Mouse (Mus musculus) stomach, embryonic 14.5 days (tissue): ENCODE measurements around the gene Zfp280d. TPM values are rescaled to one million over a fixed set of nuclear protein-coding genes. Genes with fewer than 3 reads are reported as not detected.

Experiments
- ATAC-seq: fragments of 200-750 bp; cut with Nextera tagmentation; 2 replicates; pipeline ENCODE4 v1.8.0; 2017; ENCODE audit warnings: low read depth, moderate TSS enrichment; ENCODE audit not compliant: insufficient number of reproducible peaks, insufficient read depth, low FRiP score
- H3K27ac ChIP-seq: fragments of 300-500 bp; sonication (generic); 2 replicates; pipeline ENCODE4 v1.5.1; 2014; ENCODE audit warnings: mild to moderate bottlenecking, low read length, moderate library complexity, mixed read lengths
- H3K27me3 ChIP-seq: fragments of 300-500 bp; sonication (generic); 2 replicates; pipeline ENCODE4 v1.6.1; 2014; ENCODE audit warnings: low read length, control low read depth, mixed read lengths; ENCODE audit not compliant: control insufficient read depth, insufficient read depth
- H3K36me3 ChIP-seq: fragments of 300-500 bp; sonication (generic); 2 replicates; pipeline ENCODE4 v1.6.1; 2014; ENCODE audit warnings: mild to moderate bottlenecking, control low read depth, low read length, moderate library complexity, mixed read lengths; ENCODE audit not compliant: control insufficient read depth, insufficient read depth
- H3K4me1 ChIP-seq: fragments of 300-500 bp; sonication (generic); 2 replicates; pipeline ENCODE4 v1.6.1; 2014; ENCODE audit warnings: low read length, control low read depth, mixed read lengths; ENCODE audit not compliant: control insufficient read depth, insufficient read depth
- H3K4me2 ChIP-seq: fragments of 300-500 bp; sonication (generic); replicated peaks from 2 replicates; pipeline ENCODE4 v1.6.1; 2014; ENCODE audit warnings: low read depth, low read length, control low read depth
- H3K4me3 ChIP-seq: fragments of 300-500 bp; sonication (generic); 2 replicates; pipeline ENCODE4 v1.5.1; 2014; ENCODE audit warnings: low read depth, low read length, control low read depth
- H3K9ac ChIP-seq: fragments of 300-500 bp; sonication (generic); replicated peaks from 2 replicates; pipeline ENCODE4 v1.6.1; 2014; ENCODE audit warnings: low read depth, mild to moderate bottlenecking, control low read depth, low read length, moderate library complexity, mixed read lengths
- H3K9me3 ChIP-seq: fragments of 300-500 bp; sonication (generic); 2 replicates; pipeline ENCODE4 v1.6.1; 2016; ENCODE audit warnings: low read depth, low read length, control low read depth; ENCODE audit not compliant: control insufficient read depth
- WGBS: fragments of 180-500 bp; shearing (Covaris S2); extraction: QIAGEN DNeasy Blood & Tissue Kit; methylation state at CpG from one replicate; pipeline ENCODE4 v1.1.7; 2014; 5-methylcytosine and 5-hydroxymethylcytosine counted together
- polyA plus RNA-seq: library from polyadenylated mRNA; unstranded; fragments of >200 nt; fragmentation: Nextera tagmentation; extraction: Ambion mirVana; gene quantifications from 2 replicates; pipeline ENCODE4 v1.2.1, GENCODE M21; 2014

Zfp280d gene
- polyA plus RNA-seq, 1 experiment from 2014 or later: 54.6 TPM

DNA sequence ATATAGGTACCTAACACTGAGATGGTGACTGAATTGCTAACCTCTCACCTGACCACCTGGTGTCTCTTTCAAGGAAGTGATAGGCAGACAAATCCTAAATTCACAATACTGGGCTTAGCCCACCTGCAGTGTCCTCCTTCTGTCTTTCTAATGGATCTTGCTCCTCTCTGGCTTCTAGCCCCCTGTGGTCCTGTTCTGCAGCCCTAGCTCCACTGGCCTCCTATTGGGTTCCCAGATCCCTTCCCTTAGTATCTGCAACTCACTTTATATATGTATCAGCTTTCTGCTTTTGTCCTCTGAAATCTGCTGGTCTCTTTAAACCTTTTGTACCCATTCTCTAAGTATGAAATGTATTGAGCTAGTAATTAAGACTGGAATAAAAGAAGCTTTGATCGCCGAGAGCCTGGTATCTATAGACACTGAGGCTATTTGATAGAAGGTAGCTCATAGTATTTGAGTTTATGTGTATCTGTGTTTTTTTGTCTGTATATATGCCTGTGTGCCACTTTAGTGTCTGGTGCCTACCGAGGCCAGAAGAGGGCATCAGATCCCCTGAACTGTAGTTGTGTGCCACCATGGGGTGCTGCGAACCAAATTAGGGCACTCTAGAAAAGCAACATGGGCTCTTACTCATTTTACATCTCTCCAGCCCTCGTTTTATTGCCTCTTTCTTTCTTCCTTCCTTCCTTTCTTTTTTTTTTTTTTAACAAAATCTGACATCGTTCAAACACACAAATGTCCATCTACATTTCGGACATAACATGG lies 832 bp upstream of the Zfp280d start:
- ATAC-seq: no peak
- H3K27me3 ChIP-seq: no peaks in the 10 kb centered on the region
- no peak overlapping the region for H3K4me2 ChIP-seq
- H3K4me3 ChIP-seq: no peak overlapping the region
- no peak overlapping the region for H3K9ac ChIP-seq
- no peaks in the 10 kb centered on the region for H3K9me3 ChIP-seq
- no peaks in the 10 kb centered on the region for H3K36me3 ChIP-seq
- H3K27ac ChIP-seq: no peak overlapping the region
- 83% methylated on average over 7 of the region's 7 CpGs for WGBS
- 0 out of 2 replicates have a peak, but pooled peaks cover 7% of the 10 kb centered on the region for H3K4me1 ChIP-seq

DNA sequence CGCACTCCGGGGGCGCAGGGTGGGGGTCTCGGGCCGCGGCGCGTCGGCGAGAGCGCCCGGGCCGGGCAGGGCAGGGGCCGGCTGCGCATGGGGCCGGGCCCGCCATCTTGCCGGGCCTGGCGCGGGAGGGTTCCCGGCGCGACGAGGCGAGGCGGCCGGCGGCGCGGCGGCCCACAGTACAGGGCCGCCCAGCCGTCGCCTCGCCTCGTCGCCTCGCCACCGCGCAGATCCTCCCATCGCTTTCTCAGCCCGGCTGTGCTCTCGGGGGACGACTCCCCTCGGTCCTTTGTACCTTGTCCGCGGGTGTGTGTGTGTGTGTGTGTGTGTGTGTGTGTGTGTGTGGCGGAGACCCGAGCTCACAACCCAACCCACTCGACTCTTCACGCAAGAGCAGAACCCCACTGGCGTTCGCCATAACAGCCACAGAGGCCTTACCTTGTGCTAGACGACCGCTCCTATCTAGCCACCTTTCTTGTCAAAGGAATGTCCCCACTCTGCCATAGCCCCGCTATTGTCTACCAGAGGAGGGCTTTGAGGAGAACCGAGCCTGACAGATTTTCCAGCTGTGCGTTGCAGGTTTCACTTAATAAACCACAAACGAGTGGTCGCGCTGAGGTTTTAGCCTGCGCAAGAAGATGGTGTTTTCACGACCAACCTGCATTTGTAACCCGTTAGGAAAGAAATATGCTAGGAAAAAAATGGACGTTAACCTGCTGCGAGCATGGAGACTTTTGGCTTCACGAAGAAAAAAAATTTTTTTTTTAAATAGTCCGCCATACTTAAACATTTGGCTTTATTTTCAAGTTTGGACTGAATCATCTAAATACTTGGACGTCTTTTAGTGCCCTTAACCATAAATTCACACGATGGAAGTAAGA lies 680 bp downstream of the Zfp280d start:
- Histone ChIP-seq H3K9me3 (no peaks in the 10 kb centered on the region), H3K4me3 (peak overlapping the region; percentile 69), H3K9ac (peak overlapping the region; percentile 90), H3K4me1 (0 out of 2 replicates have a peak, but pooled peaks cover 7% of the 10 kb centered on the region), H3K4me2 (peak overlapping the region; percentile 83), H3K27me3 (no peaks in the 10 kb centered on the region), H3K36me3 (no peaks in the 10 kb centered on the region), H3K27ac (peak overlapping the region; percentile 97)
- under 1% methylated on average over 34 of the region's 70 CpGs for WGBS
- ATAC-seq: peak; percentile 87; the same call in 1 of the 2 replicates

GRCm38 (mm10) chr9:72275979-72276500 lies 1.4 kb downstream of the Zfp280d start:
- no peaks in the 10 kb centered on the region for H3K36me3 ChIP-seq
- no peak for ATAC-seq
- 14% methylated on average over 8 of the region's 8 CpGs for WGBS
- peak overlapping the region; percentile 97 for H3K27ac ChIP-seq
- H3K9me3 ChIP-seq: no peaks in the 10 kb centered on the region
- 0 out of 2 replicates have a peak, but pooled peaks cover 7% of the 10 kb centered on the region for H3K4me1 ChIP-seq
- H3K4me2 ChIP-seq: peak overlapping the region; percentile 83
- H3K4me3 ChIP-seq: peak overlapping the region; percentile 69
- H3K27me3 ChIP-seq: no peaks in the 10 kb centered on the region
- peak overlapping the region; percentile 90 for H3K9ac ChIP-seq

DNA sequence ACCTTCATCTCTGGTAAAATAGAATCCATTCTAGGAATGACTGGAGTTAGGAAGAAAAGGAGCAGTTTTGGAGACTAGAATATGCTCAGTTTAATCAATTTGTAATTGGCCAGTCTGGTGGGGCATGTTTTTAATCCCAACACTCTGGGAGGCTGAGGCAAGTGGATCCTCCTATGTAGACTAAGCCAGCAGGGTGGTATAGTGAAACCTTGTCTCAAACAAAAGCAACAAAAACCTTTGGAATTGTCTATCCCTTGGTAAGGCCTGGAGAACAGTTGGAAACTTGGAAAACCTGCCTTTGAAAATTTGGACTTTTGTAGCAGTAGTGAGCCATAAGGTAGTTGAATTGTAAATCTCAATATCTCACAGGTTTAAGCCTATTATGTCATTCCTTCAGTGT lies 2.3 kb downstream of the Zfp280d start:
- no peaks in the 10 kb centered on the region for H3K27me3 ChIP-seq
- no peak overlapping the region for H3K4me3 ChIP-seq
- no peak overlapping the region for H3K4me2 ChIP-seq
- H3K9ac ChIP-seq: no peak overlapping the region
- no peak for ATAC-seq
- no peaks in the 10 kb centered on the region for H3K36me3 ChIP-seq
- 0 out of 2 replicates have a peak, but pooled peaks cover 7% of the 10 kb centered on the region for H3K4me1 ChIP-seq
- no peaks in the 10 kb centered on the region for H3K9me3 ChIP-seq
- H3K27ac ChIP-seq: no peak overlapping the region

DNA sequence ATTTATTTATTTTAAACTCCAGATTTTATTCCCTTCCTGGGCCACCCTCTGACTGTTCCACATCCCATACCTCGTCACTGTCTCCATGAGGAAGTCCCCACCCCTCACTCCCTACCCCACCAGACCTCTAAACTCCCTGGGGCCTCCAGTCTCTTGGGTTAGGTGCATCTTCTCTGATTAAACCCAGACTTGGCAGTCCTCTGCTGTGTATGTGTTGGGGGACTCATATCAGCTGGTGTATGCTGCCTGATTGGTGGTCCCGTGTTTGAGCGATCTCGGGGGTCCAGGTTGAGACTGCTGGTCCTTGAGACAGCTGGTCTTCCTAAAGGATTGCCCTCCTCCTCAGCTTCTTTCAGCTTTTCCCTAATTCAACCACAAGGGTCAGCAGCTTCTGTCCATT lies 5.3 kb downstream of the Zfp280d start:
- 86% methylated on average over 4 of the region's 4 CpGs for WGBS

DNA sequence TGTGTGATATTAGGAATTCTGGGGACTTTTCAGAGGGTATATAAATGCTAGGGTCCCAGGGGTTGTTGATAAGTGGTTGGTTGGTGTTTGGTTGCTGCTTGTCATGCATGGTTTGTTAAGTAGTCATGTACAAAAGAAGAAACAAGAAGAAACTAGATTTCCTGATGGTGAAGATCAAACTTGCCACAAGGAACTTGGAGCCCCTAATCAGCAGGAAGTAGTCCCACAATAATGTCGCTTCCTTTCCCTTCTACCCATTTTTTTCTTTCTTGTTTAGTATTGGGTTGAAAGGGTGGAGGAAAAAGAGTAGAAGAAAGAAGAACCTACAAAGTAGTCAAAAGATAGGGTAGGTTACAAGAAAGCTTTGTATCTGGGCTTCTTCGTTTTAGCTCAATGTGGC lies 13.0 kb downstream of the Zfp280d start:
- ATAC-seq: no peak
- Histone ChIP-seq H3K27me3 (no peaks in the 10 kb centered on the region), H3K4me2 (no peak overlapping the region), H3K4me1 (no peaks in the 10 kb centered on the region), H3K9me3 (no peaks in the 10 kb centered on the region), H3K27ac (no peak overlapping the region), H3K4me3 (no peak overlapping the region), H3K9ac (no peak overlapping the region), H3K36me3 (no peaks in the 10 kb centered on the region)
- 88% methylated on average over 2 of the region's 2 CpGs for WGBS

More for the DNA sequence above, 5.3 kb downstream of the Zfp280d start:
- Histone ChIP-seq H3K36me3 (no peaks in the 10 kb centered on the region), H3K4me1 (0 out of 2 replicates have a peak, but pooled peaks cover 7% of the 10 kb centered on the region), H3K9me3 (no peaks in the 10 kb centered on the region), H3K27ac (no peak overlapping the region), H3K27me3 (no peaks in the 10 kb centered on the region), H3K4me2 (no peak overlapping the region), H3K4me3 (no peak overlapping the region), H3K9ac (no peak overlapping the region)
- ATAC-seq: no peak

- Histone ChIP-seq H3K9me3 (no peaks in the 10 kb centered on the region), H3K4me3 (no peak overlapping the region), H3K4me1 (no peaks in the 10 kb centered on the region), H3K36me3 (no peaks in the 10 kb centered on the region), H3K9ac (no peak overlapping the region), H3K27me3 (no peaks in the 10 kb centered on the region), H3K4me2 (no peak overlapping the region), H3K27ac (no peak overlapping the region)
- ATAC-seq: no peak
- WGBS: 80% methylated on average over 2 of the region's 2 CpGs
Observed at GRCm38 (mm10) chr9:72288210-72288609, 13.6 kb downstream of the Zfp280d start.

- ATAC-seq: no peak
- no peak overlapping the region for H3K27ac ChIP-seq
- WGBS: 100% methylated on average over 1 of the region's 1 CpGs
- no peak overlapping the region for H3K4me3 ChIP-seq
- H3K4me2 ChIP-seq: no peak overlapping the region
- H3K36me3 ChIP-seq: no peaks in the 10 kb centered on the region
- H3K9me3 ChIP-seq: no peaks in the 10 kb centered on the region
- no peaks in the 10 kb centered on the region for H3K4me1 ChIP-seq
- H3K27me3 ChIP-seq: no peaks in the 10 kb centered on the region
- H3K9ac ChIP-seq: no peak overlapping the region
Observed at GRCm38 (mm10) chr9:72289094-72289493, 14.4 kb downstream of the Zfp280d start.
